Mouse (Mus musculus) G1E (cell line): ENCODE results near the gene Nfe2l1.

Experiments
- CTCF ChIP-seq: IDR thresholded peaks from 2 replicates; pipeline ENCODE4 v1.5.1; 2012; ENCODE audit warnings: low read depth, low read length, inconsistent platforms, mixed read lengths
- GATA1 ChIP-seq: IDR thresholded peaks from 2 replicates; pipeline ENCODE4 v1.6.1; 2012; ENCODE audit warnings: borderline replicate concordance, low read length, inconsistent platforms, mixed read lengths
- GATA2 ChIP-seq: IDR thresholded peaks from 2 replicates; pipeline ENCODE4 v1.6.1; 2012; ENCODE audit warnings: low read depth, low read length, inconsistent platforms, borderline replicate concordance
- TAL1 ChIP-seq: conservative IDR thresholded peaks from 2 replicates; pipeline ENCODE4 v1.6.1; 2012; ENCODE audit warnings: low read depth, low read length, inconsistent platforms, mixed read lengths

DNA sequence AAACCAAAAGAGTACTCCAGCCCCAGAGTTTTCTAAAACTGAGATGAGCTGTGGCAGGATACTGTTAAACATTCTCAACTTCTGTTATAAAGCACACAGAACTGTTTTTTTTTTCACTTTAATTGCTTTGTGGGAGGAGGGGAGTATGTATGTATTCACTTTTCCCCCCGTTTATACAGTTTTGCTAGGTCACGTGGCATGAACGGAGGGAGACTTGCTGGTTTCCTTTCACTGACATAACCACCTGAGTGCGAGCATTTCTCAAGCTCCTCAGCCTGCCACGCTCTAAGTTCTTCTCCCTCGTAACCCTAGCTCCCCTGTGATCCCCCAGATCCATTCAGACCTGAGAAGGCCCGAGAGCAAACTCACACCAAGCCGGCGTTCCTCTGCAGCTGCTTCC lies 57.4 kb downstream of the Nfe2l1 start:
- TF ChIP-seq GATA2 (no peak), CTCF (no peak), GATA1 (no peak), TAL1 (no peak)
